Mouse (Mus musculus) lung, adult 2 months (tissue): ENCODE data around the gene 9130023H24Rik.

ENCODE experiments used
- CTCF ChIP-seq: fragments of 200-500 bp; IDR thresholded peaks from 2 replicates; pipeline ENCODE4 v1.5.1; 2011; ENCODE audit warnings: mild to moderate bottlenecking, low read length, control low read depth; ENCODE audit not compliant: insufficient read depth
- POLR2A ChIP-seq: fragments of 200-500 bp; IDR thresholded peaks from 2 replicates; pipeline ENCODE4 v1.6.1; 2011; ENCODE audit warnings: low read depth, mild to moderate bottlenecking, control low read depth, low read length, borderline replicate concordance; ENCODE audit errors: extremely low read depth

- TF ChIP-seq CTCF (no peak), POLR2A (no peak)
Measured at GRCm38 (mm10) chr7:128251946-128252345, 14.1 kb upstream of the 9130023H24Rik start.
